Mouse (Mus musculus) bone marrow, adult 2 months (tissue): ENCODE results near the gene Bex1.

Experiments used
- CTCF ChIP-seq: fragments of 200-500 bp; IDR thresholded peaks from 2 replicates; pipeline ENCODE4 v1.5.1; 2011; ENCODE audit warnings: low read length, control low read depth; ENCODE audit not compliant: control insufficient read depth, insufficient read depth
- POLR2A ChIP-seq: fragments of 200-500 bp; IDR thresholded peaks from 2 replicates; pipeline ENCODE4 v1.6.1; 2011; ENCODE audit warnings: low read depth, mild to moderate bottlenecking, control low read depth, low read length, borderline replicate concordance; ENCODE audit not compliant: control insufficient read depth

- TF ChIP-seq CTCF (no peak), POLR2A (no peak)
Observed at GRCm38 (mm10) chrX:136172118-136172551, 43.2 kb downstream of the Bex1 start, which contains the start of gene Tceal8.
